Mouse (Mus musculus) liver, adult 2 months (tissue): ENCODE results near the gene Dynll1. TPM values are rescaled to one million over a fixed set of nuclear protein-coding genes. Genes with fewer than 3 reads are reported as not detected.
"Not testable (repeated sequence)": the region's sequence is repeated elsewhere in the genome, so short reads cannot be mapped to it uniquely, and the experiment has no call there.

Experiments used
- DNase-seq: peaks from one replicate; pipeline ENCODE4 v3.0.0-alpha.2; 2011; ENCODE audit warnings: low read depth, low spot score; ENCODE audit errors: extremely low read depth
- H3K27ac ChIP-seq: fragments of 200-500 bp; replicated peaks from 2 replicates; pipeline ENCODE4 v1.5.1; 2012; ENCODE audit warnings: low read depth, mild to moderate bottlenecking, control low read depth, inconsistent platforms, low read length; ENCODE audit not compliant: insufficient read depth
- H3K27me3 ChIP-seq: fragments of 200-500 bp; 2 replicates; pipeline ENCODE4 v1.6.1; 2012; ENCODE audit warnings: mild to moderate bottlenecking, moderate library complexity, low read length, inconsistent platforms; ENCODE audit not compliant: control insufficient read depth, insufficient read depth
- H3K36me3 ChIP-seq: fragments of 200-500 bp; 2 replicates; pipeline ENCODE4 v1.6.1; 2012; ENCODE audit warnings: low read length, inconsistent platforms; ENCODE audit not compliant: control insufficient read depth, insufficient read depth
- H3K4me1 ChIP-seq: fragments of 200-500 bp; 2 replicates; pipeline ENCODE4 v1.6.1; 2011; ENCODE audit warnings: low read length; ENCODE audit not compliant: control insufficient read depth, insufficient read depth
- H3K4me3 ChIP-seq: fragments of 200-500 bp; 2 replicates; pipeline ENCODE4 v1.5.1; 2011; ENCODE audit warnings: low read depth, mild to moderate bottlenecking, control low read depth, low read length, moderate library complexity; ENCODE audit not compliant: insufficient read depth
- H3K79me2 ChIP-seq: fragments of 200-500 bp; 2 replicates; pipeline ENCODE4 v1.6.1; 2012; ENCODE audit warnings: inconsistent platforms, mild to moderate bottlenecking, low read length, moderate library complexity; ENCODE audit not compliant: control insufficient read depth, insufficient read depth
- H3K9ac ChIP-seq: fragments of 200-500 bp; 2 replicates; pipeline ENCODE4 v1.6.1; 2012; ENCODE audit warnings: low read depth, mild to moderate bottlenecking, control low read depth, inconsistent platforms, low read length
- CTCF ChIP-seq: fragments of 200-500 bp; IDR thresholded peaks from 2 replicates; pipeline ENCODE4 v1.5.1; 2011; ENCODE audit warnings: low read depth, low read length, control low read depth
- POLR2A ChIP-seq: fragments of 200-500 bp; IDR thresholded peaks from 2 replicates; pipeline ENCODE4 v1.6.1; 2011; ENCODE audit warnings: low read length, control low read depth; ENCODE audit not compliant: insufficient read depth; ENCODE audit errors: extremely low read depth
- WGBS: fragments of 180-500 bp; shearing (Covaris S2); methylation state at CpG from one replicate; pipeline ENCODE4 v1.1.7; 2018; 5-methylcytosine and 5-hydroxymethylcytosine counted together
- polyA plus RNA-seq: library from polyadenylated mRNA; depleted of rRNA; stranded (reverse); fragments of >200 nt; gene quantifications from 2 replicates; pipeline ENCODE4 v1.2.3, GENCODE M21; 2012
- total RNA-seq: library from RNA; depleted of rRNA; stranded (reverse); fragments of >200 nt; gene quantifications from 2 replicates; pipeline ENCODE4 v1.2.3, GENCODE M21; 2014

Dynll1 gene
- total and polyA plus RNA-seq, 2 experiments = 13.1 to 25.8 TPM

DNA sequence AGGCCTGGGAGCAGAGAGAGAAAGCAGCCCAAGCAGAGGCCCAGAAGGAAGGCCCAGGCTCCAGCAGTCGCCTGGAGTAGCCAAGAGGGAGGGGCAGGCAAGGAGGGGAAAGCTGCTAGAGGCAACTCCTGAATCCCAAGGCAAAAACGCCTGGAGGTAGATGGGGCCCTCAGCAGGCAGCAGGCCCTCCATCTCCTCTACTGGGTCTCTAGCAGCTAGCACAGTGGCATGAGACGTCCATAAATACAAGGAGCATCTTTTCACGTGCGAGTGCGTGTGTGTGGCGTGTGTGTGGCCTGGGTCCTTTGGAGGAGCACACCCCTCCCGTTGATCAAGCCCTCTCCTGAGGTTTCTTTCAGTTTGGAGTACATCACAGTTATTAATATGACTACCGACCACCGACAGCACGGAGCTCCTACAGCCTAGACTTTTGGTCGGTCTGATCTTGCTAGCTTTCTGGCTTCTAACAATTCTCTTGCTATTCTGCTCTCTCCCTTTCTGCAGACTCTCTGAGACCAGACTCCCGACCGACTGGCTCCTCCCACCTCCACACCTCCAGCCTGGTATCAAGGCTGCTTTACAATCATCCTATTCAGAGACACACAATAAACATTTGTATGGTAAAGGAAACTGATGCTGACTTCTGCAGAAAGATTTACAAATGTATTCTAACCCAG, 16.3 kb upstream of the Dynll1 start:
- Histone ChIP-seq H3K27ac (no peak overlapping the region), H3K4me3 (no peak overlapping the region), H3K9ac (no peak overlapping the region), H3K36me3 (no peaks in the 10 kb centered on the region), H3K4me1 (0 out of 2 replicates have a peak, but pooled peaks cover 3% of the 10 kb centered on the region), H3K79me2 (no peaks in the 10 kb centered on the region), H3K27me3 (no peaks in the 10 kb centered on the region)
- no peak for DNase-seq
- WGBS = 54% methylated on average over 14 of the region's 14 CpGs
- TF ChIP-seq CTCF (no peak), POLR2A (no peak)

- Histone ChIP-seq H3K36me3 (no peaks in the 10 kb centered on the region), H3K79me2 (no peaks in the 10 kb centered on the region), H3K27ac (no peak overlapping the region), H3K4me1 (no peaks in the 10 kb centered on the region), H3K9ac (no peak overlapping the region), H3K27me3 (no peaks in the 10 kb centered on the region), H3K4me3 (no peak overlapping the region)
- WGBS = 92% methylated on average over 5 of the region's 5 CpGs
- no peak for DNase-seq
- TF ChIP-seq CTCF = no peak
- no peak for TF ChIP-seq POLR2A
These were observed 12.8 kb upstream of the Dynll1 start for GRCm38 (mm10) chr5:115313668-115313943.

DNA sequence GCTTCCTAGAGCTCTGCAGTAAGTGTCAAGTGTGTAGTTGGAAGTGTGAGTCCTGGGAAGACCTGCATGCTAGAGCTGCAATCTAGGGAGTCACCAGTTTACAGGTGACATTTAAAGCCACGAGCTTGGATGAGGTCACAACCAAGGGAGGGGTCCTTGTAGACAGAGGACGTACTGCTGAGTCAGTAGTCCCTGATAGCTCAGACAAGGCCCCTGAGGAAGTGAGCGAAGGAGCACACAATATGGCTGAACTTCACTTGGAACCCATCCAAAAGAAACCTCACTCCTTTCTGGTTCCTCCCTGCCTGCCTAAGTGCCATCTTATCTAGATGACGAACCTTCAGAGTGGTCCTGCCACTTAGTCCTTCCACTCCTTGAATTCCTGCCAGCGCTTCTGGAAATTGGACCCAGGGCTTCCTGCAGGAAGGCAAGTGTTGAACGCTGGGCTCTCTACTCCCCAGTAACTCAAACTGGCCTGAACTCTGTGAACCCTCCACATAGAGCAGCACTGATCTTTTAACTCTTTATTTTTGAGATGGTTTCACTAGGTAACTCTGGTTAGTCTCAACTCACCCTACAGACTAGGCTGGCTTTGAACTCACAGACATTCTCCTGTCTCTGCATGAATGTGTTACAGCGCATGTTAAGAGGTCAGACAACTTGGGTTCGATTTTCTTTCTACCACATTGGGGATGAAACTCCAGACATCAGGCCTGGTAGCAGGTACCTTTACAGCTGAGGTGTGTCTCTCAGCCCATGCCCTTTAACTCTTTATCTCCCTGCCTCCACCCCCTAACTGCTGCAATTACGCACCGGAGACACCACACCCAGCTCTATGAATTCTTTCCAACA, 12.2 kb upstream of the Dynll1 start:
- no peak for TF ChIP-seq CTCF
- TF ChIP-seq POLR2A = no peak
- DNase-seq = no peak
- Histone ChIP-seq H3K4me3 (no peak overlapping the region), H3K79me2 (no peaks in the 10 kb centered on the region), H3K27me3 (no peaks in the 10 kb centered on the region), H3K27ac (no peak overlapping the region), H3K4me1 (no peaks in the 10 kb centered on the region), H3K36me3 (no peaks in the 10 kb centered on the region), H3K9ac (no peak overlapping the region)
- WGBS = 80% methylated on average over 10 of the region's 10 CpGs

GRCm38 (mm10) chr5:115312354-115312753, 11.6 kb upstream of the Dynll1 start:
- no peaks in the 10 kb centered on the region for H3K36me3 ChIP-seq
- no peaks in the 10 kb centered on the region for H3K4me1 ChIP-seq
- H3K9ac ChIP-seq = no peak overlapping the region
- TF ChIP-seq POLR2A (no peak), CTCF (no peak)
- DNase-seq = no peak
- H3K79me2 ChIP-seq = no peaks in the 10 kb centered on the region
- 78% methylated on average over 4 of the region's 4 CpGs for WGBS
- H3K27ac ChIP-seq = no peak overlapping the region
- H3K4me3 ChIP-seq = no peak overlapping the region
- no peaks in the 10 kb centered on the region for H3K27me3 ChIP-seq

DNA sequence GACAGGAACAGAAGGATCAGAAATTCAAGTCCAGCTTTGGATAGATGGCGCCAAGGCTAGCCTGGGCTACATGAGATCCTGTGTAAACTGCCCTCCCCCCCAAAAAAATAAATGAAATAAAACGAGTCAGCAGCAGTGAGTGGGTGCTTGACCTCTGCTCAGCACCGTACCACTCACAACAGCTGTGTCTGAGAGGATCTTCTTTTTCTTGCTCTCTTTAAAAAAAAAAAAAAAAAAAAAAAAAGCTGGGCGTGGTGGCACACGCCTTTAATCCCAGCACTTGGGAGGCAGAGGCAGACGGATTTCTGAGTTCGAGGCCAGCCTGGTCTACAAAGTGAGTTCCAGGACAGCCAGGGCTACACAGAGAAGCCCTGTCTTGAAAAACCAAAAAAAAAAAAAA, 1.4 kb upstream of the Dynll1 start:
- not testable (repeated sequence) for H3K27me3 ChIP-seq, H3K4me3 ChIP-seq, H3K4me1 ChIP-seq, H3K9ac ChIP-seq, H3K27ac ChIP-seq, DNase-seq, H3K79me2 ChIP-seq, H3K36me3 ChIP-seq
- 76% methylated on average over 7 of the region's 7 CpGs for WGBS

DNA sequence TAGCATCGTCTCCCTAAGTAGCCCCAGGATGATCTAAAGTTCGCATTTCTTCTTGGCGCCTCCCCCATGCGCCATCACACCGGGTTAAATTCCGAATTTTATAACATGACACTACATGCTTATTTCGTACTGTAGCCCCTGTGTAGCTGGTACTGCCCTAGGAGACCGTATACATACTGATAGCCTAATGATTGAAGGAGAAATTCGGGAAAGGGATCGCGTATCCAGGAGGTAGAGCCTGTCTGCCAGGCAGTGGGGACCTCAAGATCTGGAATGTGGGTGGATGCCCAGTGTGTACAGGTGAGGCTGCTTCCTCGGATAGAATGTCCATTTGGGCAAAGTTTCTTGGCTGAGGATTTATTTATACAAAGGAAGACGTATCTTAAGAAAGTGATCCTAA, 816 bp upstream of the Dynll1 start:
- WGBS = 49% methylated on average over 13 of the region's 13 CpGs
- no peak for DNase-seq
- Histone ChIP-seq H3K27me3 (no peaks in the 10 kb centered on the region), H3K36me3 (peaks cover 6% of the 10 kb centered on the region; the same call in 1 of the 2 replicates), H3K79me2 (no peaks in the 10 kb centered on the region; the same call in 1 of the 2 replicates), H3K4me3 (no peak overlapping the region), H3K4me1 (peaks cover 9% of the 10 kb centered on the region; the same call in 1 of the 2 replicates), H3K27ac (no peak overlapping the region), H3K9ac (no peak overlapping the region)
- TF ChIP-seq POLR2A = no peak
- TF ChIP-seq CTCF = no peak
